Comparison of ENCODE assay signal across 8 mouse cellular contexts in genomic region chrX:150656908-150657796, GRCm38 (mm10). TPM values are rescaled to one million over a fixed set of nuclear protein-coding genes. Genes with fewer than 3 reads are reported as not detected.
DNase-seq lines count a peak whose midpoint lies in the region; ATAC-seq lines count a peak whose summit lies in the region.

Tro (minus strand) TSS chrX:150657583.

- H3K27me3 ChIP-seq in neural tube, embryonic 11.5 days (ENCODE audit: control insufficient read depth, insufficient read depth, low read length), result no peaks in the 10 kb centered on the region

- H3K9ac ChIP-seq in neural tube, embryonic 11.5 days (ENCODE audit: low read length), result peak within 1 kb of the TSS; percentile 40

- ATAC-seq in neural tube, embryonic 11.5 days (ENCODE audit: insufficient read depth, low FRiP score, low TSS enrichment), result peak; percentile 94
- ATAC-seq in erythroid progenitor cell, adult 5-6 weeks (replicated peaks; ENCODE audit: low FRiP score, poor library complexity, severe bottlenecking), result no peak

- no peaks in the 10 kb centered on the region for H3K9me3 ChIP-seq in neural tube, embryonic 11.5 days (ENCODE audit: control insufficient read depth, low read length)

- H3K4me3 ChIP-seq in neural tube, embryonic 11.5 days (ENCODE audit: low read depth, low read length), result peak within 1 kb of the TSS; percentile 44

- 19% methylated on average over 37 of the region's 37 CpGs for WGBS in neural tube, embryonic 11.5 days

- intact Hi-C loops in left cerebral cortex, postnatal 14 days (cut with DNase I), result loop anchor here (5.0 to 10.0 kb wide), 2 partner anchors 145 to 328 kb away; no protein-coding TSS in a partner anchor

- H3K27ac ChIP-seq in neural tube, embryonic 11.5 days (ENCODE audit: low read depth, low read length), result no peak within 1 kb of the TSS

- H3K36me3 ChIP-seq in neural tube, embryonic 11.5 days (ENCODE audit: control insufficient read depth, insufficient read depth, low read length), result no peaks in the 10 kb centered on the region; the same call in 1 of the 2 replicates

- peak; percentile 22 for DNase-seq in thymus, postnatal 14 days
- no peak for DNase-seq in thymus, postnatal 0 days (ENCODE audit: low spot score)
- peak; percentile 54 for DNase-seq in embryo, embryonic 11.5 days (ENCODE audit: low read depth, low spot score)
- DNase-seq in heart, postnatal 4 days, result peak; percentile 48
- DNase-seq in left cerebral cortex, postnatal 14 days (ENCODE audit: low spot score in 2 of 2), result peak in 1 of 2 experiments; percentile 43
- peak; percentile 82 for DNase-seq in neural tube, embryonic 11.5 days (ENCODE audit: low spot score)
- no peak for DNase-seq in urinary bladder, adult 18-20 months (ENCODE audit: low spot score in 2 of 2)

- peak within 1 kb of the TSS; percentile 34 for H3K4me2 ChIP-seq in neural tube, embryonic 11.5 days (ENCODE audit: low read depth)

- H3K4me1 ChIP-seq in neural tube, embryonic 11.5 days (ENCODE audit: control insufficient read depth, insufficient read depth, low read length), result no peaks in the 10 kb centered on the region

RNA-seq across cellular contexts. Expression of gene Tro, which starts in this region (rescaled TPM):
- polyA plus RNA-seq in thymus, postnatal 0 days (2015; fragmentation: Nextera tagmentation; extraction: Ambion mirVana), result 0.56 and 0.64 TPM in 2 replicates
- total RNA-seq in heart, postnatal 4 days (2021), result 10 to 100 TPM; 12.1 to 14.0 TPM
- total RNA-seq in left cerebral cortex, postnatal 14 days (2021), result 100 to 1,000 TPM; 140 to 147 TPM
- polyA plus RNA-seq in neural tube, embryonic 11.5 days (2014; fragmentation: Nextera tagmentation; extraction: Ambion mirVana), result 48.0 and 55.2 TPM in 2 replicates
- total RNA-seq in erythroid progenitor cell, adult 5-6 weeks (2015; ENCODE audit: low replicate concordance), result not detected in 2 replicates
- total RNA-seq in erythroid progenitor cell, adult 5-6 weeks (2017; ENCODE audit: low replicate concordance), result not detected in 2 replicates

Comparison
In these comparisons a context has a peak if more than half of its experiments do, and no peak if none do; other contexts are left out.
1. RNA of gene Tro (total RNA-seq): 140 to 147 TPM in left cerebral cortex, postnatal 14 days and 12.1 to 14.0 TPM in heart, postnatal 4 days; not detected in erythroid progenitor cell, adult 5-6 weeks; every median in the first group is over 10 times any median in the second.
2. RNA of gene Tro (total RNA-seq): 140 to 147 TPM in left cerebral cortex, postnatal 14 days; 12.1 to 14.0 TPM in heart, postnatal 4 days; every median in the first group is over 4 times any median in the second.
3. RNA of gene Tro (polyA plus RNA-seq): 48.0 to 55.2 TPM in neural tube, embryonic 11.5 days; 0.56 to 0.64 TPM in thymus, postnatal 0 days; every median in the first group is over 10 times any median in the second.
4. DNase-seq: peak in thymus, postnatal 14 days (single experiment), embryo, embryonic 11.5 days (single experiment), heart, postnatal 4 days (single experiment) and neural tube, embryonic 11.5 days (single experiment); none in thymus, postnatal 0 days (single experiment) and urinary bladder, adult 18-20 months (0 of 2).